Mouse (Mus musculus) cerebral cortex, adult 2 months (tissue): ENCODE data around the gene Galnt2.

Experiments used
- WGBS: fragments of 180-500 bp; shearing (Covaris S2); methylation state at CpG from one replicate; pipeline ENCODE4 v1.1.7; 2018; 5-methylcytosine and 5-hydroxymethylcytosine counted together

Gene Galnt2

GRCm38 (mm10) chr8:124321227-124321840, 90.1 kb downstream of the Galnt2 start:
- WGBS, result 47% methylated on average over 12 of the region's 12 CpGs

GRCm38 (mm10) chr8:124323356-124323755, 92.2 kb downstream of the Galnt2 start:
- WGBS, result 60% methylated on average over 14 of the region's 14 CpGs

GRCm38 (mm10) chr8:124328259-124328658, 97.1 kb downstream of the Galnt2 start:
- WGBS, result 82% methylated on average over 7 of the region's 7 CpGs

GRCm38 (mm10) chr8:124329690-124330089, 98.5 kb downstream of the Galnt2 start:
- 80% methylated on average over 10 of the region's 10 CpGs for WGBS

GRCm38 (mm10) chr8:124330433-124330832, 99.2 kb downstream of the Galnt2 start:
- WGBS, result 55% methylated on average over 3 of the region's 3 CpGs

- 74% methylated on average over 3 of the region's 3 CpGs for WGBS
Observed at GRCm38 (mm10) chr8:124331094-124331493, 99.9 kb downstream of the Galnt2 start.

- WGBS, result 59% methylated on average over 11 of the region's 11 CpGs
Observed at GRCm38 (mm10) chr8:124331706-124332105, 100.5 kb downstream of the Galnt2 start.

- 93% methylated on average over 13 of the region's 13 CpGs for WGBS
Observed at GRCm38 (mm10) chr8:124336302-124336701, 105.1 kb downstream of the Galnt2 start.

DNA sequence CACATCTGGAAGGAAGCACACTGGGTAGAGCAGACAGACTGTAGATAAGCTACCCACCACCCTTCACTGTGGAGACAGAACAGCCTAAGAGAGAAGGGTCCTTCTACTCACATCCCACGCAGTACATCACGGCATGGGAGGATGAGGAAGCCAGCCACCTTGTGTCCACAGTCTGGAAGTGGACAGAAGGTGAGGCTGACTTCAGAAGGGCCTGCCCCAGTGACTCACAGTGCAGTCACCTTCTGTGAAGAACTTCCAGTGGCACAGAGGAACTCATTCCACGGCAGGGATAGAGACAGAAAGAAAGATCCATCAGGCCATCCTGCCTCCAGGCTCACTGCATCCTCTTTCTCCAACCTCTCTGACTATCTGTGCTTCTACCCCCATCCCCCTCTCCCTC, 108.6 kb downstream of the Galnt2 start:
- WGBS, result 92% methylated on average over 3 of the region's 3 CpGs

GRCm38 (mm10) chr8:124340360-124341068, 109.3 kb downstream of the Galnt2 start:
- 75% methylated on average over 17 of the region's 17 CpGs for WGBS

- WGBS, result 82% methylated on average over 15 of the region's 15 CpGs
Observed at GRCm38 (mm10) chr8:124343151-124343550, 112.0 kb downstream of the Galnt2 start.

DNA sequence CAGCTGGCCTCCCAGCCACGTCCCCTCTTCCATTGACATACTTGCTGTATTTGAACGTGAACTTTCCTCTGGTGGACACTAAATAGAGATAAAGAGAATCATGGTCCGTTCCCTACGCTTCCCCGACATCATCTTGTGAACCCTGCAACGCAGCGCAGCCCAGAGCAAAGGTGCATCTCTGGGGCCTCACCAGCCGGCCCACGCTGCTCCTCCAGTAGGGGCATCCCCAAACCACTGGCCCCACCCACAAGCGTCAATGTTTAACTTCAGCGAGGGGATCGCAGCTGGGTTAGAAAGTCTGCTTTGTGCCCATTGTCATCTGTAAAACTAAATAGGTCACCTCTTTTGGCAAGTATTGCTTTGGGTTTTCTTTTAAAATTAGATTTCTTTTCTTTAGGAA, 112.8 kb downstream of the Galnt2 start:
- 87% methylated on average over 12 of the region's 12 CpGs for WGBS

GRCm38 (mm10) chr8:124345098-124345497, 113.9 kb downstream of the Galnt2 start:
- 65% methylated on average over 10 of the region's 10 CpGs for whole genome bisulfite sequencing

GRCm38 (mm10) chr8:124346852-124347523, 115.8 kb downstream of the Galnt2 start:
- 36% methylated on average over 19 of the region's 19 CpGs for WGBS

DNA sequence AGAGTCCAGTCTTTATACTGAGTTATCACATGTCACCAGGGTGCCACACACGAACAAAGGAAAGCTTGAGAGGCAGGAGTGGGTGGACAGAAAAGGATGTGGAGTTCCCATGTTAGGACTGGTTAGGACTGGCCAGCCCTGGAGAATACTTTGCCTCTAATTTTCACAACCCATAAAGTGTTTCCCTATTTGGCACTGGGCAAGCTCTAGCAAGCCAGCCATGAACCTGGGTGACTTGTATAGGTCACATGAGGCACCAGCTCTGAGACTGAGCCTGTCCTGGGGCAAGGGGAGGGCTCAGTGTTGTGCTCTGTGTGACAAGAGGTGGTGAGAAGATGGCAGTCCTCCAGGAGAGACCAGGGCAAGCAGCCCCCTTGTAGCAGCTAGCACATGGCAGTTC, 116.9 kb downstream of the Galnt2 start:
- 23% methylated on average over 1 of the region's 1 CpGs for WGBS

DNA sequence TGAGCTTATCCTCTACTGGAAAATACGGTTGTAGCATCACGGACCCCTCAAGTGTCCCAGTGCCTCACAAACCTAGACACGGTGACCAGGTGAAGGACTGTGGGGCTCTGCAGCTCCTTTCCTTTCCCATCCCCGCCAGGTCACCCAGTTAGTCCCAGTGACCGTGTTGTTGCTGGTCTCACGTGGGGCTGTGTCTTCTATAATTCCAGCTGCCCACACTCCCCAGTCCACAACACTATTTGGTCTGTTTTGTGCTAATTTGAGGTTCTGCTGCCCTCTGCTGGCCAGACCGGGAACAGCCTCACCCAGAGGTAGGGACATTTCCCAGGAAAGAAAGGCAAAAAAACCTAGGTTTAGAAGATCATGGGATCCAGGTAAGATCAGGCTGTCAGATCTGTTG, 118.5 kb downstream of the Galnt2 start:
- 36% methylated on average over 7 of the region's 7 CpGs for WGBS

DNA sequence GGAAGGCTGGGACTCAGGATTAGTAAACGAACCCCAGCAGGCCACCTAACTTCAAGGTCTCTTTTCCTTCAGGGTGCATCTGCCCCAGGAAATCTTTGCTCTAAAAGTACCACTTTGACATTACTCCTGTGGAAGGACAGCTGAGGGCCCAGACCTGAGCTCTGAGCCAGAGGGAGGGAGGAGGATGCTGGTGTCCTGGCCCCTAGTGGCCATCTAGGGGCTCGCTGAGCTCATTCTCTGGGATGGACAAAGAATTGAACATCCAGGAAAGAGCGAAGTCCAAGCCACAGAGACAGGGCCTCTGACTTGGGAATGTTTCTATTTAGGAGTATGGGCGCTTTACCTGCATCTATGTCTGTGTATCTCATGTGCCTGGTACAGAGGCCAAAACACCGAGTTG, 120.4 kb downstream of the Galnt2 start:
- WGBS, result 72% methylated on average over 5 of the region's 5 CpGs

DNA sequence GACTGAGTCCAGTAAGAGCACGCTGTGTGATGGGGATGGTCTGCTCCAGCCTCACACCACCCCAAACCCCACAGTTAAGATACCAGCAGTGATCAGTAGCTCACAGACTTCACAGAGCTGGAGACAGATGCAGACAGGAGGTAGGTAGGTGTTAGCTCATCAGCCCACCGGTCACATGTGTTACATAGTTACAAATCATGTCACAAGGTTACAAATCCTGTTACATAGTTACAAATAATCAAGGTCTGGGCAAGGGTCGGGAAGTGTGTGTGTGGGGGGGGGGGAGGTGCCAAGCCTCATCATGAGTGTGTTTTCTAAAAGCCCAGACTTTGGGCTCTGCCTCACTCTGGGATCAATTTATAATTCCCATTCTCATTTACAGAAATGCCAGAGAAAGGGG, 129.7 kb downstream of the Galnt2 start:
- WGBS, result 64% methylated on average over 3 of the region's 3 CpGs

DNA sequence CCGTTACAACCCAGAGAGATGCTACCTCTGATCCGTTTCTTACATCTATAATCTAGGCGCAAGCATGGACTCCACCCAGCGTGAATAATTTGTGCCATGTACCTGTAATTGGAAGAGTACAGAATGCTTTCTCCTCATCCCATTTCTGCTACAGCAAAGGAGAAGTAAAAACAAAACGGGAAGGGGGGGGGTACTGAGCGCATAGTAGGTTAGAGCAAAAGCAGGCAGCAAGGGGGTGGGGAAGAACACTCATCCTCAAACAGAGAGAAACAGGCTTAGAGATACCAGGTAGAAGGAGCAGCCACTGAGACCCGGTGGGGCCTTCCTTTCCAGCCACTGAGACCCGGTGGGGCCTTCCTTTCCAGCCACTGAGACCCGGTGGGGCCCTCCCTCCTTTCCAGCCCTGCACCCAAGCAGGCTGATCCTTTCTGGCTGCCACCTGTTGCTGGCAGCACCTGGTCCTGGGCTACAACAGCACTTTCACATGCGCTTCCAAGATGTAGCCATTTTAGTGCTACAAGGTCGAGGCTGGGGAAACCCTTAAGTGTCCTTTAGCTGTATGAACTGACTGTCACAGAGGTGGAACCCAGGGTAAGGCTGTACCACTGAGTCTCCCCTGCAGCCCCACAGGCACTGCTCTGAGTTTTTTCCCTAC, 130.7 kb downstream of the Galnt2 start:
- WGBS, result 81% methylated on average over 11 of the region's 11 CpGs

GRCm38 (mm10) chr8:124362589-124362988, 131.4 kb downstream of the Galnt2 start:
- 83% methylated on average over 7 of the region's 7 CpGs for WGBS

DNA sequence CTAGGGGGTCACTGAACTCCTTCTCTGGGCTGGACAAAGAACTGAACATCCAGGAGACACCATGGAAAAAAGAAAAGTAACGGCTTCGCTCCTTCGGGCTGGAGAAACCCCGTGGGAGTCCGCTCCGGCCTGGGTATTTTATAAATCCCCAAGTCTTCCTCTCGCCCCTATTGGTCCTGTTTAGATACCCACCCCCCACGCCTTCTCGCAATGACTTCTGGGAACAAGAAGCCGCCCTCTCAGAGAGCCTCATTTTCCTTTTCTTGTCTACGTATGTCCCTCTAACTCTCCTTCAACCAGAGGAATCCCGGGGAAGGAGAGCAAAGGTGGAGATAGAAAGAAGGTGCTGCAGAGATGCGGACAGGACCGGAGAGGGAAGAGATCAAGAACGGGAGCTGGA, 132.1 kb downstream of the Galnt2 start:
- 94% methylated on average over 15 of the region's 15 CpGs for WGBS

GRCm38 (mm10) chr8:124368213-124368612, 137.0 kb downstream of the Galnt2 start:
- WGBS, result 15% methylated on average over 8 of the region's 8 CpGs
